Mouse (Mus musculus): ENCODE results near the gene Folr1.

Folr1 gene

GRCm38 (mm10) chr7:101870629-101871028, at the start of gene Folr1:
Gene Folr1, minus strand, starts transcription at chr7:101870788.
- DNase-seq (ENCODE audit: low read depth, low spot score): no peak

GRCm38 (mm10) chr7:101918071-101918470, 47.5 kb upstream of the Folr1 start:
- peak; percentile 61 for DNase-seq (ENCODE audit: low read depth, low spot score)

DNA sequence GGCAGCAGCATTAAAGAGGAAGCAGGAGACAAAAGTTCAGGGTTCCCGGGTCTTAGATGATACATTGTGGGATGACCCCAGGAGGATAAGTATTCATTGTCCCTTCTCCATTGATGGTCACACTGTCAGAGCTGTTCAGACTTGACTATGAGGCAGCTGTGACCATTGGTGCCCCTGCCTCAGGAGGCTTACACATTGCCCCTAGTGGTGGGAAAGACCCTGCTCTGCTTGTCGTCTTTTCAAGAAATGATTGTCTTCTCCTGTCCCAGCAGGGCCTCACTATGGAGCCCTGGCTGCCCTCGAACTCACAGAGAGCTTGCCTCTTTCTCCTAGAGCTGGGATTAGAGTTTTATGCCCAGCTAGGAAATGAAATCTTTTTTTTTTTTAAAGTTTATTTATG, 41.4 kb upstream of the Folr1 start:
- DNase-seq (ENCODE audit: low read depth, low spot score): no peak

DNA sequence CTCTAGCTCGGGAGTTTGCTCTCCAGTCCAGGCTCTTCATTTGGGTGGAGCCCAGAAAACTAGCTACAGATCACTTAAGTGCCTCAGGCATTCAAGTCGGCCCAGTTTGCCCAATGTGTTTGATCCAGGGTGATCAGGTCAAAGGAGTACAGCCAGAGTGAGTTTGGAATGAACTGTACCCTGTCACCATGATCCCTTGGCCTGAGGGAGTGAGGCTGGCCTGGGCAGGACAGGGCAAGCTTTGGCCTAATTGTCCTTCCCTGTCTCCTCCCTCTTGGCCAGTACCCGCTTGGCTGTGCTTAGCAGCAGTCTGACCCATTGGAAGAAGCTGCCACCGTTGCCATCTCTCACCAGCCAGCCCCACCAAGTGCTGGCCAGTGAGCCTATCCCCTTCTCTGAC, 39.5 kb upstream of the Folr1 start:
- DNase-seq (ENCODE audit: low read depth, low spot score): no peak

GRCm38 (mm10) chr7:101908367-101908766, 37.8 kb upstream of the Folr1 start:
- DNase-seq (ENCODE audit: low read depth, low spot score): no peak

DNA sequence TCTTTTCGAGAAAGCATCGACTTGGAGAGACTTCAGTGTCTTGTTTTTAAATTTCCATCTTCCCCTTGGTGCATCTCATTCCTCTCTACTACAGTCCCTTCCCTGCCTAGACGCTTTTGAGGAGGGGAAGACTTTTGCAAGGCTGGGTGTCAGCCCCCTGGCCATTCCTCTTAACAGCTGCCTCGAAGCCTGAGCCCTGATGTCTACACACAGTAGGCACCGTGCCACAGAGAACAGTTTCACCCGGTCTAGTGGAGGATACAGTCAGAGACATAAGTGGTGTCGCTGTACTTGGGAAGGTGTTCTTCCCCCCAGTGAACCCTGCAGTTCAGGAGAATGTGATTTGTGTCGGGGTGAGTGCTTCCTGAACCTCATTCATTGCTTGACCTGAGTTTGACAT, 36.1 kb upstream of the Folr1 start:
- DNase-seq (ENCODE audit: low read depth, low spot score): no peak

- no peak for DNase-seq (ENCODE audit: low read depth, low spot score)
Measured at GRCm38 (mm10) chr7:101906287-101906681, 35.7 kb upstream of the Folr1 start, which contains the start of gene Tomt. Gene Tomt, minus strand, starts transcription at chr7:101906359.

DNA sequence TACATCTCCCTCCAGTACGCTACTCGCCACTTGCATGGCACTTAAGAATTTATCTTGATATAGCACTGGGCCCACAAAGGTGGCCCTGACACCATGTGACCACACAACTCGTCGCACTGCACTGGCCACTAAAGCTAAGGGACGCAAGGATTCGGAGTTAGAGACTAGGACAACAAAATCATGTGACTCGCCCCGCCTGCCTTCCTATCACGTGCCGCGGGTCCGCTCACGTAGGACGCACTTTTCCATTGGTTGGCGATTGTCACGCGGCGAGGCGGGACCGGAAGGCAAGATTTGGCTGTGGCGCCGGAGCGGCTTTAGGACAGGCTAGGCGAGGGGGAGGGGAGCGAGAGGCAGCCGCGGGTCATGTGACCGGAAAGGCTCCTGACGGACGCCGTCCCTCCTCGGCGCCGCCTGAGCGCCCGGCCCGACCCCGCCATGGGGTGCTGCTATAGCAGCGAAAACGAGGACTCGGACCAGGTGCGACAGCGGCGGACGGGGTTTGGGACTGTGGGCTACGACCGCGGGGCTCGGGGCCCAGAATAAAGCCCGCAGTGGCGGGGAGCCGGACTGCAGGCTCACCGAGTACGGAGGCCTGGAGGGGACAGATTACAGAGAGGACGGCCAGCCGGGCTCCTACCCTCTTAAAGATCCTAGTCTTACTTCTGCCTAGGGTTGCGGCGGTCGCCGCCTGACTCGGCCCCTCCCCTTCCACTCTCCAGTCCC, 35.1 kb upstream of the Folr1 start, which contains the start of gene Lamtor1:
Gene Lamtor1, plus strand, starts transcription at position 344 of the 726 bp plus-strand sequence.
- peak; percentile 99 for DNase-seq (ENCODE audit: low read depth, low spot score)

DNA sequence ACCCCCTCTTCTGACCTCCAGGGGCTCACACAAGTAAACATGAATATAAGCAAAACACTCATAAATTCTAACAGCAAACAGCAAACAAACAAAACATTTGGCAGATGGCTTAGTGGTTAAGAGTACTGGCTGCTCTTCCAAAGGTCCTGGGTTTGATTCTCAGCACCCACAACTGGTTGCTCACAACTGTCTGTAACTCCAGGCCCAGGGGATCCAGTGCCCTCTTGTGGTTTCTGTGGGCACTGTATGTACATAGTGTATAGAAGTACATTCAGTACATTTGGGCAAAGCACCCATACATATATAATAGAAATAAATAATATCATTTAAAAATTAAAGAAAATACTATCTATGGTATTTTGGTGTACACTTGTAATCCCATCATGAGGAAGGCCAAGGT, 32.3 kb upstream of the Folr1 start:
- DNase-seq (ENCODE audit: low read depth, low spot score): no peak

DNA sequence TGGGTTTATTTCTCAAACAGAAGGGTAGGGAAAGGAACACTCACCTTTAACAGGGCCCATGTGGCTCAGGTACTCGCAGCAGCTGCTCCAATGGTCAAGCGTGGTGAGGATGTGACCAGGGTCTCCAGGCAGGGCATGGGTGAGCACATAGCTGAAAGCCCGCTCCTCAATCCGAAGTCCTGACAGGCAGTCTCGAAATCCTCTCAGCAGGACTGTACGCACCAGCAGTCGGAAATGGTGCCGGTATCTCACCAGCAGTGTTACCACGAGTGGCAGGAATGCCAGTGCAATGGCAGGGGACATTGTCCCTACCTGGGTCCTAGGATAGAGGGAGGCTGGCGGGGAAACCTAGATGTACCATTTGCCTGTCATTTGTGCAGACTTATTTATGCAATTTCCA, 31.4 kb upstream of the Folr1 start:
- DNase-seq (ENCODE audit: low read depth, low spot score): no peak

GRCm38 (mm10) chr7:101900331-101901097, 29.9 kb upstream of the Folr1 start:
- DNase-seq (ENCODE audit: low read depth, low spot score): no peak

GRCm38 (mm10) chr7:101896104-101897066, 25.8 kb upstream of the Folr1 start:
- peak; percentile 98 for DNase-seq (ENCODE audit: low read depth, low spot score)

DNA sequence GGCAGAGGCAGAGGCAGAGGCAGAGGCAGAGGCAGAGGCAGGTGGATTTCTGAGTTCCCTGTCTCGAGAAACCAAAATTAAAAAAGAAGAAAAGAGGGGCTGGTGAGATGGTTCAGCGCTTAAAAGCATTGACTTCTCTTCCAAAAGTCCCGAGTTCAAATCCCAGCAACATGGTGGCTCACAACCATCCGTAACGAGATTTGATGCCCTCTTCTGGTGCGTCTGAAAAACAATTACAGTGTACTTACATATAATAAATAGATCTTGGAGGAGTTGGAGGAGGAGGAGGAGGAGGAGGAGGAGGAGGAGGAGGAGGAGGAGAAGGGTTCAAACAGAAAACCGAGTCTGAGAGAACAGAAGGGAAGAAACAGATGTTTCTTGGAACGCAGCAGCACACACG, 25.1 kb upstream of the Folr1 start:
- DNase-seq (ENCODE audit: low read depth, low spot score): no peak

DNA sequence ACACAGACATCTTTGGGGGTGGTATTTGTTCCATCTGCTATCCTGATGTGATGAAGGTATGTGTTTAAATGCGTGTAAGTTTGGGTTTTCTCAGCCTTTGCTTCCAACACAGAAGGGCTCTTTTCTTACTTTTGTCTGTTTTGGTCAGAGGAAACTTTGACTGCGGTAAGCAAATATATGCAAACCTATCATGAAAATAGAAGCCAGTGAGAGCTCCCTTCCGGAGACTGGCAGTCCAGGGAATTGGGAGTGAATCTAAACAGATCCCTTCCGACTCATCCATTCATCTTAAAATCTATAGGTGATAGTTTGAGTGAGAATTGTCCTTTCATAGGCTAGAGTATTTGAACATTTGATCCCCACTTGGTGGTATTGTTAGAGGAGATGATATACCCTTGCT, 17.9 kb upstream of the Folr1 start:
- DNase-seq (ENCODE audit: low read depth, low spot score): no peak

DNA sequence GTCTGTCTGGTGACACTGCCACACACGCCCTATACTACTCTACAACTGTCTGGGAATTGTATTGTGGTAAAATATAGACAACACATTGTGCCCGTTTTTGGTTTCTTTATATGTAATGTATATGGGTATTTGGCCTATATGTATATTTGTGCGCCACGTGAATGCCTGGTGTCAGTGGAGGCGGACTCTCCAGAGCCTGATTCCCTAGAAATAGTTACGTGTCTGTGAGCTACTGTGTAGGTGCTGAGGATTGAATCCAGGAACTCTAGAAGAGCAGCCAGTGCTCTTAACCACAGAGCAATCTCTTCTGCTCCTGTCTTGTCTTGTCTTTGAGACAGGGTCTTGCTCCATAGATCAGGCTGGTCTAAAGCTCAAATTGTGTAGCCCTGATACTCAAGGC, 15.7 kb upstream of the Folr1 start:
- DNase-seq (ENCODE audit: low read depth, low spot score): no peak

DNA sequence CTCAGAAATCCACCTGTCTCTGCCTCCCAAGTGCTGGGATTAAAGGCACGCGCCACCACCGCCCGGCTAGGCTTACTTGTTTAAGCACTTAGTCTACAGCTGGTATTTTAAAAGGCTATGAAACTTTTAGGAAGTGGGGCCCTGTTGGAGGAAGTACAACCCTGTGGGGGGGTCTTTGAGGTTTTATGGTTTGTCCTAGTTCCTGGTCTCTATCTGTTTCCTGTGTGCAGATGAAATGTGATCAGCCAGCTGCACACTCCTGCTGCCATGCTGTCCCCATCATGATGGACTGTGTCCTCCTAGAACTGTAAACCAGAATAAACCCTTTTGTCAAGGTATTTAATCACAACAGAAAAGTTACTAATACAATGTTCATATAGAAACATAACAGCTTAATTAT, 13.6 kb upstream of the Folr1 start:
- DNase-seq (ENCODE audit: low read depth, low spot score): no peak

- no peak for DNase-seq (ENCODE audit: low read depth, low spot score)
Measured at GRCm38 (mm10) chr7:101882413-101883154, 12.0 kb upstream of the Folr1 start.

DNA sequence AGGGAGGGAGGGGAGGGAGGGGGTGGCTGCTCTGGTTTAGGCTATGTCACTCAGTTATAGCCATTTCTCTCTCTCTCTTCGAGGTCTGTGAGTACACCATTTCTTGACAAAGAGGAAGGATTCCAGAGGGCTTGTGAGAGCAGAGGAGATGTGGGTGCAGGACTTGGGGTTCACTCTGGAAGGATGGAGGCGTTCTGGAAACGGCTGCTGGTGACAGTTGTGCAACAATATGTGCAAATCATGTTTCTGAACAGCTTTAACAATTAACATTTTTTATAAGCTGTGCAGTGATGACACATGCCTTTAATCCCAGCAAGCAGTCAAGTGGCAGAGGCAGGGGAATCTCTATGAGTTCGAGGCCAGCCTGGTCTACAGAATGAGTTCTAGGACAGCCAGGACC, 10.3 kb upstream of the Folr1 start:
- no peak for DNase-seq (ENCODE audit: low read depth, low spot score)

DNA sequence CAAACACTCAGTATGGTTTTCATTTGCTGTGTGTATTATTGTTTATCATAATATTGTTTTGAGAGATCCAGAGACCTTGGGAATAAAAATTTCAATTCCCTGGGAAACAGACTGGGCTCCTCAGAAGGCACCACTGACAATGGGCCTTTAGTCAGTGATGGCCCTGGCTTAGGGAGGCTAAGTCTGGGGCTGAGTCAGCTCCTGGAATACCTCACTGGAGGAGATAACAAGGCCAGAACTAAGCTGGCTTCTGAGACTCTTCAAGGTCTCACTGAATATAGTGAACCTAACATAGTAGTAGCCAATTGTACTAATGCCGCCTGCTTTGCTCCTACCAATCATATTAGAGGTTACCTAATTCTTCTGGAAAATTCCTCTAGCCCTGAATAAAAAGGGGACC, 5.4 kb upstream of the Folr1 start:
- DNase-seq (ENCODE audit: low read depth, low spot score): no peak

- DNase-seq (ENCODE audit: low read depth, low spot score): no peak
Measured at GRCm38 (mm10) chr7:101871296-101871695, 708 bp upstream of the Folr1 start.

DNA sequence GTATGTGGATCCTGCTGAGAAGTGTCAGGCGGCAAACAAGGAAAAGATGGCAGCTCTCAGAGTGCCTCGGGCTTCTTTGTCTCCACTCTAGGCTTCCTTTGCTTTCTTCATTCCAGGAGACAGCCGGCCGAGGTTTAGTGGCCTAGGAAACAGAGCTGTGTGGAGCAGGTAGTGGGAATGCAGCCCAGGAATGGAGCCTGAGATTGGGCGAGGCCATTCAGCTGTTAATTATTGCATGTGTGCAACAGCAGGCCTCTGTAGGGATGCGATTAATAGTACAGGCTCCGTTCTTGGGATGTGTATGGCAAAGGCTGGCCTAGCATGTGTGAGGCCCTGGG, 1.5 kb downstream of the Folr1 start:
- DNase-seq (ENCODE audit: low read depth, low spot score): no peak
